Mouse (Mus musculus): ENCODE data around the gene Gpr1. TPM values are rescaled to one million over a fixed set of nuclear protein-coding genes. Genes with fewer than 3 reads are reported as not detected.
A peak's percentile ranks its signal among the peaks of the same experiment; 100 is the strongest.
"Not testable (repeated sequence)": the region's sequence is repeated elsewhere in the genome, so short reads cannot be mapped to it uniquely, and the experiment has no call there.

The Gpr1 gene
- polyA plus RNA-seq, 1 experiment from 2014 or later, result 1.1 TPM

DNA sequence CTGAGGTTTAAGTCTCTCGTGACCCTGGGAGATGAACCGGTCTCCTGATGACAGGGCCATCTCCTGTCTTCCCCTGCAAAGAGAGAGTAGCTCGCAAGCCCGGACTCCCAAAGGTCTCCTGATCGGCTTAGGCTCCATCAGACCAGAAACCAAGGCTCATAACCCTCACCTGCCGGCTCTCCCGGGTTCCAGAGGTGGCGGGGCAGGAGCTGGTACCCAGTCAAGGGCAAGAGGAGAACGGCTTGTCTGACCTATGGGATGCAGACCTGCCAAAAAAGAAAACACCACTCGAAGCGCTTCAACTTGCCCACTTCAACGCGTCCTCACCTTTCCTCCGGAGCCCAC lies 38.1 kb downstream of the Gpr1 start:
- ATAC-seq (ENCODE audit: low read depth), result no peak; the same call in 1 of the 2 replicates
- Histone ChIP-seq H3K4me1 (replicated peaks) (peaks cover 26% of the 10 kb centered on the region), H3K36me3 (peaks cover 32% of the 10 kb centered on the region), H3K4me3 (peak overlapping the region; percentile 64), H3K9me3 (no peaks in the 10 kb centered on the region), H3K9ac (peak overlapping the region; percentile 86), H3K4me2 (peak overlapping the region; percentile 80), H3K27me3 (no peaks in the 10 kb centered on the region), H3K27ac (replicated peaks) (peak overlapping the region; percentile 89)
- WGBS, result under 1% methylated on average over 14 of the region's 14 CpGs

DNA sequence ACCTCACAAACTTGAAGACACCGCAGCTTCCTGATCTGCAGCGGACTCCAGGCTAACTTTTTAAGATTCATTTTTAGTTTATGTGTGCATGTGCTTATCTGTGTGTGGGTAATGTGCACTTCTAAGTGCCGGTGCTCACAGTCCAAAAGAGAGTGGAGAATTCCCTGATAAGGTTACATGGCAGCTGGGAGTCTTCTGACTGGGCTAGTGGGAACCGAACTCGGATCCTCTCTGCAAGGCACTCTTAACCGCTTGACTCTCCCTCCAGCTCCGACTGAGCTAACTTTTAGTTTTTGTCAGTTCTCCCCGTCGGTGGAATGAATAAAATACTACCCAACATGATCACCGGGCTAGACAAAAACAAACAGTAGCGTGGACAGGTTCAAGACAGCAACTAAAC lies 38.5 kb downstream of the Gpr1 start:
- 8% methylated on average over 11 of the region's 11 CpGs for WGBS
- Histone ChIP-seq H3K4me2 (peak overlapping the region; percentile 80), H3K9me3 (no peaks in the 10 kb centered on the region), H3K27me3 (no peaks in the 10 kb centered on the region), H3K36me3 (peaks cover 36% of the 10 kb centered on the region), H3K4me3 (peak overlapping the region; percentile 64), H3K4me1 (replicated peaks) (peaks cover 26% of the 10 kb centered on the region), H3K27ac (replicated peaks) (peak overlapping the region; percentile 89), H3K9ac (peak overlapping the region; percentile 86)
- ATAC-seq (ENCODE audit: low read depth), result no peak

DNA sequence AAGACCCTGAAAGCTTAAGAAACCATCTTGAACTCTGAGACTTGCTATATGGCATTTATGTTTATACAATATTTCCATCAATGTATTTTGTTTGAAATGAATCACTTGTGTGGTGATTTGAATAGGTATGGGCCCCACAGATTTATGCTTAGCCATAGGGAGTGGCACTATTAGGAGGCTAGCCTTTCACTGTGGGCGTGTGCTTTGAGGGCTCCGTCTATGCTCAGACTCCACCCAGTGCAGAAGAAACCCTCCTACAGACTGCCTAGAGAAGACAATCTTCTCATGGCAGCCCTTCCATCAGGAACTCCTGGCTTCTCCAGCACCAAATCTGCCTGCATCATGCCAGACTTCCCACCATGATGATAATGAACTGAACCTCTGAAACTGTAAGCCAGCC lies 45.7 kb downstream of the Gpr1 start:
- Histone ChIP-seq H3K27ac (replicated peaks) (no peak overlapping the region), H3K4me2 (no peak overlapping the region), H3K4me3 (no peak overlapping the region), H3K9me3 (no peaks in the 10 kb centered on the region), H3K36me3 (peaks cover 76% of the 10 kb centered on the region), H3K9ac (no peak overlapping the region), H3K4me1 (replicated peaks) (no peaks in the 10 kb centered on the region), H3K27me3 (no peaks in the 10 kb centered on the region)
- ATAC-seq (ENCODE audit: low read depth), result no peak
- 87% methylated on average over 2 of the region's 2 CpGs for WGBS

DNA sequence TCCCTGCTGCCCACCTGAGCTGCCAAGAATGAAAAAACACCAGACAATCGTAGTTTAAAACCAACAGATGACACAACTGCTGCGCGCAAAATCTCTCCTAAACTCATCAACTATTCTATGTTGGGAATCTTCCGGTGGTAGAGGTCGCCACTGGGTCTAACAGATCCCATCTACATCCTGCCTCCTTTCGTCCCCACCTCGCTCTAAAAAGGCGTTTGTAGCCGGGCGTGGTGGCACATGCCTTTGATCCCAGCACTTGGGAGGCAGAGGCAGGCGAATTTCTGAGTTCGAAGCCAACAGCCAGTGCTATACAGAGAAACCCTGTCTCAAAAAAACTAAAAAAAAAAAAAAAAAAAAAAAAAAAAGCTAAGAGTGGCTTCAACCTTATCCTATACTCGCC lies 74.1 kb downstream of the Gpr1 start:
- Histone ChIP-seq H3K27me3 (no peaks in the 10 kb centered on the region), H3K4me1 (replicated peaks) (no peaks in the 10 kb centered on the region), H3K4me2 (no peak overlapping the region), H3K27ac (replicated peaks) (no peak overlapping the region), H3K36me3 (peaks cover 53% of the 10 kb centered on the region), H3K4me3 (no peak overlapping the region), H3K9me3 (no peaks in the 10 kb centered on the region), H3K9ac (no peak overlapping the region)
- WGBS, result 94% methylated on average over 13 of the region's 13 CpGs
- no peak for ATAC-seq (ENCODE audit: low read depth)

DNA sequence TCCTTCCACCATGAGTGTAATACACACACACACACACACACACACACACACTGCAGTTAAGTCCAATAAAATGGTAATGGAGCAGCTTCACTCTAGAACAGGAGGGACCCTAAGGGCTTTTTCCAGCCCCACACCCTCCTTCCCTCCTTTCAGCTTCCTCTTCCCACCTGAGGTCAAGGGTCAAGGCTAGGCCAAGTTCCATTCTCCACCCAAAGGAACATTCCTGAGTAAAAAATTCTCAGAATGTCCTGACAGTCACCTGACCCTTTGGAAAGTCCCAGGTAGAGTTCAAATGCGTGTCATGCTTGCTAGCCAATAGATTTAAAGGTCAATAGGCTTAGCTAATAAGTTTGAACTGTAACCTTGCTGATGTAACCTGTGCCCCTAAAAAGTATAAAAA lies 75.8 kb downstream of the Gpr1 start:
- not testable (repeated sequence) for H3K4me2 ChIP-seq; H3K27ac ChIP-seq (replicated peaks); H3K27me3 ChIP-seq; ATAC-seq (ENCODE audit: low read depth); H3K4me1 ChIP-seq (replicated peaks); H3K4me3 ChIP-seq; H3K9ac ChIP-seq; H3K9me3 ChIP-seq
- WGBS, result 92% methylated on average over 1 of the region's 1 CpGs
- H3K36me3 ChIP-seq, result peaks cover 37% of the 10 kb centered on the region

DNA sequence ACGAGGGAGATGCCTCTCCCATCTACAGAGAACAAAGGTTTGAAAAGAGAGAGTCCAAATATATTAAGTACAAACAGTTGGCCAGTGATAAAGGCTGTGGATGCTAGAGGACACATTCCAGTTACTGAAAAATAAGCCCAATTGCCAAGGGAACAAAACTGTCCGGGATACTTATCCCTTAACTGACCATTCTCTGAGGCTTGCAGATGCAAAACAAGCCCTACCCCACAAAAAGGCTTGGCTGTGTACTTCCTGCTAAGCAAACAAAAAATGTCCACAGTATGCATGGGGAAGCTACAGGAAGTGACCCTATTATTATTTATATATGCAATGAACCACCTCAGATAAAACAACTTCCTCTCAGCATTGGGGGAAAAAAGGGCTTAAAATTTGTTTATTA lies 76.4 kb downstream of the Gpr1 start:
- WGBS, result 82% methylated on average over 2 of the region's 2 CpGs
- Histone ChIP-seq H3K9me3 (no peaks in the 10 kb centered on the region), H3K4me2 (no peak overlapping the region), H3K9ac (no peak overlapping the region), H3K27ac (replicated peaks) (no peak overlapping the region), H3K4me3 (no peak overlapping the region), H3K4me1 (replicated peaks) (no peaks in the 10 kb centered on the region), H3K27me3 (no peaks in the 10 kb centered on the region), H3K36me3 (peaks cover 32% of the 10 kb centered on the region)
- ATAC-seq (ENCODE audit: low read depth), result no peak

DNA sequence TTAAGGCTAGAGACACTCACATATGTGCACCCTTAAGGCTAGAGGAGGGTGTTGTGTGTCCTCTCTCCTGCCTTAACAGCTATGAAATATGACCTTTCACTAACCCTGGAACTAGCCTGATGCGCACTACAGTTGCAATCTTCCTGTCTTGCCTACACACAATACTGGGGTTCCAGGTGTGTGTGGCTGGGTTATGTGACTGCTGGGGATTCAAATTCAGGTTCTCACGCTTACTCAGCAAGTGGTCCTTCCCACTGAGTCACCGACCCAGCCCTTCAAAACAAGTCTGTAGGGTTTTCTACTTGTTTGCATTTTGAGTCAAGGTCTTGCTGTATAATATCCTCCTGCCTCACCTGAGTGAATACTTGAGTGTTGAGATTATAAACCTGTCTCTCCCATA lies 79.8 kb downstream of the Gpr1 start:
- Histone ChIP-seq H3K36me3 (peaks cover 18% of the 10 kb centered on the region), H3K4me2 (no peak overlapping the region), H3K9ac (no peak overlapping the region), H3K27me3 (no peaks in the 10 kb centered on the region), H3K4me3 (no peak overlapping the region), H3K27ac (replicated peaks) (no peak overlapping the region), H3K9me3 (no peaks in the 10 kb centered on the region), H3K4me1 (replicated peaks) (peaks cover 3% of the 10 kb centered on the region; the same call in 1 of the 2 replicates)
- ATAC-seq (ENCODE audit: low read depth), result no peak
- 83% methylated on average over 3 of the region's 3 CpGs for WGBS

Small RNAs within 50 kb of the gene (microRNA-seq; reads per million reads assigned to microRNA genes)
- gene Gm24557 (not detected), gene Gm27512 (not detected)

Other genes with a start within 250 kb of the Gpr1 start
- 9.5 and 12.4 TPM in 2 replicates for gene Ino80d, start 99.9 kb downstream of the Gpr1 start, polyA plus RNA-seq (2015; fragmentation: Nextera tagmentation; extraction: Ambion mirVana)
- 469 and 536 TPM in 2 replicates for gene Eef1b2, start 37.7 kb downstream of the Gpr1 start, polyA plus RNA-seq (2015; fragmentation: Nextera tagmentation; extraction: Ambion mirVana)
- 143 and 145 TPM in 2 replicates for gene Ndufs1, start 37.7 kb downstream of the Gpr1 start, polyA plus RNA-seq (2015; fragmentation: Nextera tagmentation; extraction: Ambion mirVana)
- gene Zdbf2, start 58.7 kb upstream of the Gpr1 start, polyA plus RNA-seq (2015; fragmentation: Nextera tagmentation; extraction: Ambion mirVana), result 19.0 and 26.5 TPM in 2 replicates
- gene Adam23, start 231.3 kb upstream of the Gpr1 start, polyA plus RNA-seq (2015; fragmentation: Nextera tagmentation; extraction: Ambion mirVana), result 13.9 and 14.9 TPM in 2 replicates